Mouse (Mus musculus) hindbrain, embryonic 15.5 days (tissue): ENCODE results near the gene Pls1. TPM values are rescaled to one million over a fixed set of nuclear protein-coding genes. Genes with fewer than 3 reads are reported as not detected.

Source experiments
- ATAC-seq: fragments of 200-750 bp; cut with Nextera tagmentation; 2 replicates; pipeline ENCODE4 v1.8.0; 2017; ENCODE audit warnings: low read depth, moderate number of reproducible peaks, moderate TSS enrichment; ENCODE audit not compliant: low FRiP score
- H3K27ac ChIP-seq: fragments of 300-500 bp; sonication (generic); replicated peaks from 2 replicates; pipeline ENCODE4 v1.5.1; 2015; ENCODE audit warnings: mild to moderate bottlenecking, inconsistent platforms
- H3K27me3 ChIP-seq: fragments of 300-500 bp; sonication (generic); 2 replicates; pipeline ENCODE4 v1.6.1; 2015; ENCODE audit warnings: control low read depth, inconsistent platforms
- H3K36me3 ChIP-seq: fragments of 300-500 bp; sonication (generic); 2 replicates; pipeline ENCODE4 v1.6.1; 2015; ENCODE audit warnings: control low read depth, inconsistent platforms
- H3K4me1 ChIP-seq: fragments of 300-500 bp; sonication (generic); replicated peaks from 2 replicates; pipeline ENCODE4 v1.6.1; 2015; ENCODE audit warnings: control low read depth, inconsistent platforms
- H3K4me2 ChIP-seq: fragments of 300-500 bp; sonication (generic); 2 replicates; pipeline ENCODE4 v1.6.1; 2015; ENCODE audit warnings: moderate library complexity, mild to moderate bottlenecking, inconsistent platforms
- H3K4me3 ChIP-seq: fragments of 300-500 bp; sonication (generic); 2 replicates; pipeline ENCODE4 v1.5.1; 2015; ENCODE audit warnings: mild to moderate bottlenecking, inconsistent platforms
- H3K9ac ChIP-seq: fragments of 300-500 bp; sonication (generic); 2 replicates; pipeline ENCODE4 v1.6.1; 2015; ENCODE audit warnings: inconsistent platforms
- H3K9me3 ChIP-seq: fragments of 300-500 bp; sonication (generic); 2 replicates; pipeline ENCODE4 v1.6.1; 2016; ENCODE audit warnings: control low read depth, inconsistent platforms
- WGBS: fragments of 180-500 bp; shearing (Covaris S2); methylation state at CpG from one replicate; pipeline ENCODE4 v1.1.7; 2015; 5-methylcytosine and 5-hydroxymethylcytosine counted together
- polyA plus RNA-seq: library from polyadenylated mRNA; unstranded; fragments of >200 nt; fragmentation: Nextera tagmentation; extraction: Ambion mirVana; gene quantifications from 2 replicates; pipeline ENCODE4 v1.2.1, GENCODE M21; 2015

Gene Pls1
- 1.9 and 2.9 TPM in 2 replicates for polyA plus RNA-seq

DNA sequence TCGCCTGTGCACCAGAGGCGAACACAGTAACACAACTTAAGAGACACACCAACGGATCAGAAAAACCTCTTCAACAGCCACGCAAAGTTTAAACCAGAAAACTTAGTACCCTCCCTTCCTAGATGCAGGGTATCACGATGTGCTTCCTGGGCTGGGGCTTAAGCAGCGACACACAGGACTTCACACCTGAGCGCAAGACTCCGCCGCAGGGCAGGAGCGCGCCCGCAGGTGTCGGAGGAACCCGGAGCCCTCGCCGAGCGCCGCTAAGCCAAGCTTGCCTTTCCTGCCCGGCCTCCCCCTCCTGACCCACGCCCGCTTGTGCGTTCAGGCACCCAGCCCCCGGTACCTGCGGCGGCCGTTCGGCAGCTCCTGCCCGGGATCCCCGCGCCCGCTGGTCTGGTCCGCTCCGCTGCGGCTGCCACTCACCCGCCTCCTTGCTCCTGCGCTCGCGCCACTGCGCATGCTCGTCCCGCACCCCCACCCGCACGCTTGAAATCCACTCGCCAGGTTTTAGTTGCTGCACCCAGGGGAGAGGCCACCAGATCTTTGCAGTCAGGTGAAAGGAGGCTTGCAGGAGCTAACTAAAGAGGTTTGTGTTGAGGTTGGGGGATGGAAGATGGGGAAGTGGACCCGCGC is at the start of gene Pls1:
Pls1 (minus strand) TSS at position 487 of the 636 bp plus-strand sequence.
- Histone ChIP-seq H3K9me3 (no peaks in the 10 kb centered on the region), H3K9ac (peak within 1 kb of the TSS; percentile 57), H3K27me3 (peaks cover 14% of the 10 kb centered on the region), H3K4me1 (peaks cover 9% of the 10 kb centered on the region; the same call in 1 of the 2 replicates), H3K4me2 (peak within 1 kb of the TSS; percentile 93), H3K36me3 (no peaks in the 10 kb centered on the region), H3K27ac (no peak within 1 kb of the TSS), H3K4me3 (peak within 1 kb of the TSS; percentile 64)
- ATAC-seq: peak; percentile 95
- 1% methylated on average over 44 of the region's 46 CpGs for WGBS

DNA sequence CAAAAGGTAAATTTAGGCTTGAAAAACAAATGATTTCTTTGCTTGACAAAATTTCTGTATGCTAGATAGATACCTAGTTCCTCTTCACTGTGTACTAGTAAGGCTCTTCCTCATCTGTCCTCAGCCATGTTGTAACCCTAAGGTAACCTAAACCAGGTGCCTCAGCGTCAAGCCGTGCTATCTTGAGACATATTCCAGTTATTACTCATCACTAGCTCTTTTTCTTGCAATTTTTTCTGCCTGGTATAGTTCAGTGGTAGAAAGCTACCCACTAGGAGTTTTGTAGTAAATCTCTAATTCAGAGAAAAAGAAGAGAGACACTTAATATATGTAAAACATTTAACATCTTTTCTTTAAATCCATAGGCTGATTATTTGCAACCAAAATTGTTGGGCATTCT is 37.6 kb upstream of the Pls1 start:
- Histone ChIP-seq H3K4me2 (no peak overlapping the region), H3K4me3 (no peak overlapping the region), H3K36me3 (peaks cover 35% of the 10 kb centered on the region), H3K9ac (no peak overlapping the region), H3K27me3 (no peaks in the 10 kb centered on the region), H3K27ac (no peak overlapping the region), H3K9me3 (no peaks in the 10 kb centered on the region), H3K4me1 (no peaks in the 10 kb centered on the region)
- ATAC-seq: no peak
- 88% methylated on average over 2 of the region's 2 CpGs for WGBS

DNA sequence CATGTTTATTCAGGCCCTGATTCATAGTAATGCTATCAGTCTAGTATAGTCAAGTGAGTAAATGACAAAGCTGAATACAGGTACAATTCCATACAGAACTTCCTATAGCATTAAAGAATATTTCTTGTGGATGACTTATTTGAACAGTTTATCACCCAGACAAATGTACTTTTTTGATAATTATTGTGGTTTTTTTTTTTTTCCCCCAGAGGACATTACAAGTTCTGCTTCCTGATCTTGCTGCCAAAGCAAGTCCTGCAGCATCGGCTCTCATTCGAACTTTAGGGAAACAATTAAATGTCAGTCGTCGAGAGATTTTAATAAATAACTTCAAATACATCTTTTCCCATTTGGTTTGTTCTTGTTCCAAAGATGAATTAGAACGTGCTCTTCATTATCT is 33.1 kb upstream of the Pls1 start:
- 95% methylated on average over 5 of the region's 5 CpGs for WGBS
- Histone ChIP-seq H3K36me3 (peaks cover 26% of the 10 kb centered on the region), H3K27me3 (no peaks in the 10 kb centered on the region), H3K4me3 (no peak overlapping the region), H3K9me3 (no peaks in the 10 kb centered on the region), H3K4me2 (no peak overlapping the region), H3K9ac (no peak overlapping the region), H3K27ac (no peak overlapping the region), H3K4me1 (no peaks in the 10 kb centered on the region)
- ATAC-seq: no peak

DNA sequence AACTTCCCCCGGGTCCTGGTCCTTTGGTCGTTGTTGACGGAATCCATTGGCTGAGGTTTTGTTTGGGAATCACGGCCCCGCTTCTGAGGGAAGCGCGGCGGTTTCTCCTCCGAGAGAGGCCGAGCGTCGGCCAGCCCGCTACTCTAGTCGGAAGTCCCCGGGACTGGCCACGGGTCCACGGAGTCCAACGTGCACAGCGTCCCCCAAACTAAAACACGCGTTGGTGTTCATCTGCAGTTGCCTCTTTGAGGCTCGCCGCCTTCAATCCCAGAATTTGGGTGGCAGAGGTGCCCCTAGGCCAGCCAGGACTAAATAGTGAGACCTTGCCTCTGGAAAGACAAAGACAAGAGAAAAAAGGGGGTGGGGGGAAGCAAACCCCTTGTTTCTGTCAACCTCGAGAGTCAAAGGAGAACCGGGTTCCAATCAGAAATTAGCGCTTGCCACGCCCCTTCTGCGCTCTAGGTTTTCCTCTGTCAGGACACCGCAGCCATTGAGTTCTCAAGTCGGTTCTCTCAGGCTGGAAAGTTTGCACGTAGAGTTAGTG is 13.0 kb upstream of the Pls1 start:
- Histone ChIP-seq H3K9ac (peak overlapping the region; percentile 64), H3K4me2 (peak overlapping the region; percentile 66), H3K27me3 (no peaks in the 10 kb centered on the region), H3K27ac (peak overlapping the region; percentile 76), H3K4me3 (peak overlapping the region; percentile 75), H3K4me1 (peaks cover 9% of the 10 kb centered on the region; the same call in 1 of the 2 replicates), H3K9me3 (no peaks in the 10 kb centered on the region), H3K36me3 (no peaks in the 10 kb centered on the region)
- peak; percentile 52 for ATAC-seq
- WGBS: under 1% methylated on average over 31 of the region's 31 CpGs

DNA sequence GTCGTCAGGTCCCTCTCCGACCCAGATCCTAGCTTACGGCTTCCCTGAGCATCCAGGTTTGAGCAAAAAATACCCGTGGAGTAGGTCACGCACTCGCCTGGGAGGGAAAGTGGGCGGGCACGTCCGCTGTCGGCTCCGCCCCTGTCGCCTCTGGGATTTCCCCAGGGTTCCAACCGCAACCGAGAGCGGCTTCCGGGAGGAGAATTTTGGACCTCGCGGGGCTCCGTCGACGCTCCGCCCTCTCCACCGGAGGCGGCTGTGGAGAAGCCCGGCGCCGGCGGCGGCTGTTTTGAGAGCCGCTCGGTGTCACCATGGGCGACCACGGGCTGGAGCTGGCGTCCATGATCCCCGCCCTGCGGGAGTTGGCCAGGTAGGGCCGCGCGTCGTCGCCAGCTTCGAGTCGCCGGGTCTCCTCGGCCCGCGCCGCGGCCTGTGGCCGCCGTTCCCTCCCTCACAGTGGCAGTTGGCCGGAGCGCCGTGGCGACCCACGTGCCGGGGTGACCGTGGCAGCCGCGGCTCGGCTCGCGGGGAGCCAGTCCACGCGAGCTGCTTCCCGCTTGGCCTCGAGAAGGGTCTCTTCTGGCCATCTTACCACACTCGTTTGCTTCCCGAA is 12.4 kb upstream of the Pls1 start, which contains the start of gene Atr:
Atr (plus strand) TSS at position 184 of the 613 bp plus-strand sequence.
- no peaks in the 10 kb centered on the region for H3K9me3 ChIP-seq
- H3K27me3 ChIP-seq: no peaks in the 10 kb centered on the region
- H3K9ac ChIP-seq: peak within 1 kb of the TSS; percentile 64
- peak within 1 kb of the TSS; percentile 75 for H3K4me3 ChIP-seq
- peaks cover 9% of the 10 kb centered on the region; the same call in 1 of the 2 replicates for H3K4me1 ChIP-seq
- WGBS: under 1% methylated on average over 69 of the region's 69 CpGs
- ATAC-seq: peak; percentile 91
- peak within 1 kb of the TSS; percentile 76 for H3K27ac ChIP-seq
- no peaks in the 10 kb centered on the region for H3K36me3 ChIP-seq
- H3K4me2 ChIP-seq: peak within 1 kb of the TSS; percentile 66

DNA sequence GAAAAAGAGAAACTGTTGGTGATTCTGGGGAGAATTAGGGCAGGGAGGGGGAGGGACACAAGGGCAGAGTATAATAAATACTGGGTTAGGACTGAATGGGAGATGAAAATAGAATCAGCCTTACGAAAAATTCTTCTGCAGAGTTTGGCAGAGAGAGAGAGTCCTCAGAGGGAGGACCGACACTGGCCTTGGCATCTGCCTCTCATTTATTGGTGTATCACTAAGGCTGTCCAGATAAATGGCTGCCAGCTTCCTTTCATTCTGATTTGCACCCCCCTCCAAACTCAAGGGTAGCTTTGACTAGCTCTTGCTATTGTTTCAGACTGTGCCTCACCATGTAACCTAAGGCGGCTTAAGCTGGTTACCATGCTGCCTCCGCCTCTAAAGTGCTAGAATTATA is 10.9 kb upstream of the Pls1 start:
- H3K9me3 ChIP-seq: no peaks in the 10 kb centered on the region
- no peak overlapping the region for H3K4me2 ChIP-seq
- no peak overlapping the region for H3K4me3 ChIP-seq
- H3K27ac ChIP-seq: no peak overlapping the region
- H3K27me3 ChIP-seq: no peaks in the 10 kb centered on the region
- no peaks in the 10 kb centered on the region for H3K36me3 ChIP-seq
- 94% methylated on average over 4 of the region's 4 CpGs for WGBS
- no peak overlapping the region for H3K9ac ChIP-seq
- H3K4me1 ChIP-seq: peaks cover 9% of the 10 kb centered on the region; the same call in 1 of the 2 replicates
- ATAC-seq: no peak

DNA sequence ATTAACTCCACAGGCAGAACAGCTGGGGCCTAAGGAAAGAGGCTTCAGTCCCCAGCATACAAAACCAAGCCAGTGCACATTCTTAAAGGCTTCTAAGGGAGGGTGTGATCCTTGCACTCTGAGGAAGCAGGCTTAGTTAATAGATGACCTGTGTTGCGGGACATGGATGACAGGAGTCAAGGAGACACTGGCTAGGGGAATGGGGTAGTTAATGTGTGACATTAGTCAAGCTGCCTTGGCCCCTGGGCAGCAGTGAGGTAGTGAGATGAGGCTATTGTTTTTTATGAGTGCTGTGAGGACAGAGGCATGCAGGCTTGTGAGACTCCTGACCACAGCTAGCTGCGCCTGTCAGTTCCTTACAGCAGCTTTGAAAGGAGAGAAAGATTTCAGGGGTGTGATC is 9.8 kb upstream of the Pls1 start:
- Histone ChIP-seq H3K9me3 (no peaks in the 10 kb centered on the region), H3K36me3 (no peaks in the 10 kb centered on the region), H3K27ac (no peak overlapping the region), H3K4me3 (no peak overlapping the region), H3K4me1 (peaks cover 9% of the 10 kb centered on the region; the same call in 1 of the 2 replicates), H3K27me3 (no peaks in the 10 kb centered on the region), H3K4me2 (no peak overlapping the region), H3K9ac (no peak overlapping the region)
- ATAC-seq: no peak
- 61% methylated on average over 2 of the region's 2 CpGs for WGBS

DNA sequence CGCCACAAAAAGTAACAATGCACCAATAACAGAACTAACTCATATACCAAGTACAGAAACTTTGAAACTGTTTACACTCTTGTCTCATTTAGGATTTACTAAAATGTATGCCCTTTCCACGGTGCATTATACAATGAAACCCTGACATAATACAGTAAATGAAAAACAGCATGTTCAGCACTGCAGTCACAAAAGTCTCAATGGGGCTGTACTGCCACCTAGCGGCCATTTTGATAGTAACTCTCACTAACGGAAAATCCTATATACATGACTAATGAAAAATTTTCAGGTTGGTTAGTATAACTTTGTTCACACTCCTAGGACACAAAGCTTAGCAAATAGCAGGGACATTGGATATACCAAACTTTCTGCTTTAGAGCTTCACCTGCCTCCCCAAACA is 7.8 kb upstream of the Pls1 start:
- H3K9me3 ChIP-seq: no peaks in the 10 kb centered on the region

DNA sequence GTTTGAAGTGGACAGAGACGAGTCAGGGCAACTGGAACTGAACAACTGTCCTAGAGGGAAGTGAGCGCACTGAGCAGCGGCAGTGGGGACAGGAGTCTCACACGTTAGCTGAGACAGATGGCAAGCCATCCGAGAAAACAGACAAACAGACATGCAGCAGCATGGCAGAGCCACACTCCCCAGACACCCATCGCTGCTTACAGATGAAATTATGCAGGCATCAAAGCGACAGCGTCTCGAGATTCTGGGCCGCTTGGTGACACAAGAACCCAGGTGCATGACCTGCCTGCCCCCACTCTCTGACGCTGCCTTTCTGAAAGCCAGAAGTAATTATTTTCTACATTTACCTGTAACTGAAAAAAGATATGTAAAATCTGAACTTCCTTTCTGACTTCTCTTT is 6.6 kb upstream of the Pls1 start:
- H3K4me1 ChIP-seq: no peaks in the 10 kb centered on the region
- no peak overlapping the region for H3K9ac ChIP-seq
- H3K36me3 ChIP-seq: no peaks in the 10 kb centered on the region
- WGBS: 62% methylated on average over 11 of the region's 11 CpGs
- no peak overlapping the region for H3K4me3 ChIP-seq
- H3K4me2 ChIP-seq: no peak overlapping the region
- no peaks in the 10 kb centered on the region for H3K27me3 ChIP-seq
- no peak overlapping the region for H3K27ac ChIP-seq
- H3K9me3 ChIP-seq: no peaks in the 10 kb centered on the region
- ATAC-seq: no peak

More for the DNA sequence above, 7.8 kb upstream of the Pls1 start:
- no peaks in the 10 kb centered on the region for H3K27me3 ChIP-seq
- H3K27ac ChIP-seq: no peak overlapping the region
- ATAC-seq: peak; percentile 27
- H3K9ac ChIP-seq: no peak overlapping the region
- H3K36me3 ChIP-seq: no peaks in the 10 kb centered on the region
- H3K4me2 ChIP-seq: no peak overlapping the region
- no peak overlapping the region for H3K4me3 ChIP-seq
- 20% methylated on average over 4 of the region's 4 CpGs for WGBS
- 0 out of 2 replicates have a peak, but pooled peaks cover 4% of the 10 kb centered on the region for H3K4me1 ChIP-seq

DNA sequence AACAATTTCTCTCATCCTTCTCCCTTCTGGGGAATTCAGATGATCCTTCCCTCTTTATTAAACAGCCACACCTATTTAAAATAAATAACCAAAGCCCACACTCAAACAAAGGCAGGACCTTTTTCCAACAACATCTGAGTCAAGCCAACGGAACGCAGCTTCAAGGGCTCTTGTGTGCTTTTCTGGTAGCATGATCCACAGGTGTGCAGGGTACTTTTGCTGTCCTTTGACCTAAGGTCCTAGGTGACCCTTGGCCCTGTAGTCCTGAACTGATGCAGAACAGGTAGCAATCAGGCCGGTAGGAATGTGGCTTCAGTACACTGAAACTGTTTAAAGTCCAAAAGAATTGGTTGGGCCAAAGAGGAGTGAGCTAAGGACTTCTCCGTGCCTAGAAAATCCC is 600 bp upstream of the Pls1 start:
- peak overlapping the region; percentile 64 for H3K4me3 ChIP-seq
- H3K27me3 ChIP-seq: peaks cover 14% of the 10 kb centered on the region
- no peaks in the 10 kb centered on the region for H3K9me3 ChIP-seq
- peak overlapping the region; percentile 93 for H3K4me2 ChIP-seq
- peak overlapping the region; percentile 57; the same call in 1 of the 2 replicates for H3K9ac ChIP-seq
- H3K27ac ChIP-seq: no peak overlapping the region
- 80% methylated on average over 4 of the region's 4 CpGs for WGBS
- no peak for ATAC-seq
- H3K4me1 ChIP-seq: peaks cover 9% of the 10 kb centered on the region; the same call in 1 of the 2 replicates
- no peaks in the 10 kb centered on the region for H3K36me3 ChIP-seq

DNA sequence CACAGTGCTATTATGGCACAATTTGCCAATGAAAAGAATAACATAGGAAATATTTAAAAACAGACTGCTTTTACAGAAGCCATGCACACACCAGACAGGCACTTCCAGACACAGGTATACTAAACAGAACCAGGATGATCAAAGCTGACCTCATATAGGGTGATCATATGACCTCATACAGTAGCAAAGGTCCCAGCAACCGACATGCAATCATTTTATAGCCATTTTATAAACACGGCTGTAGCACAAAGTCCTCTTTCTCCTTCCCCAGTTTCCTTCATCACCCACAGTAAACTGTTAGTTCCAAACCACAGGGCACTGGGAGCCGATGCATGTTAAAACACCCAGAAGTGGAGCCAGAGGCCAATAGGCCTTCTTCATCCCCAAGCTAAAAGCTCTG is 5.7 kb downstream of the Pls1 start:
- no peaks in the 10 kb centered on the region for H3K36me3 ChIP-seq
- H3K4me2 ChIP-seq: no peak overlapping the region
- no peak for ATAC-seq
- no peak overlapping the region for H3K9ac ChIP-seq
- H3K4me1 ChIP-seq: 0 out of 2 replicates have a peak, but pooled peaks cover 2% of the 10 kb centered on the region
- 91% methylated on average over 3 of the region's 3 CpGs for WGBS
- no peak overlapping the region for H3K27ac ChIP-seq
- H3K4me3 ChIP-seq: no peak overlapping the region
- peaks cover 14% of the 10 kb centered on the region for H3K27me3 ChIP-seq
- H3K9me3 ChIP-seq: no peaks in the 10 kb centered on the region

DNA sequence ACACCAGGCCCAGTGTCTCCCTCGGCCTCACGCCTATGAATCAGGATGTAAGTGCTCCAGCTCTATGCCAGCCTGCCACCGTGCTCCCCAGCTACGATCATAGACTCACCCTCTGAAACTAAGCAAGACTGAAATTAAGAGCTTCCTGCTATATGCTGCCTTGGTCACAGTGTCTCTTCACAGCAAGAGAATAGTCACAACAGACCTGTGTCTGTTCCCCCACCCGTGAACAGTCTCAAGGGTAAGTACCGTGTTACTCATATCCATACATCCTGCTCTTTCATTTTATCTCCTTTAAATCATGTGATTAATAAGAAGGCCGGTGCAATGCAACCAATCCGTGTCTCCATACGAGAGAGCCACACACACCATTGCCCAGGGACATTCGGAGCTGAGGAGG is 9.4 kb downstream of the Pls1 start:
- Histone ChIP-seq H3K36me3 (no peaks in the 10 kb centered on the region), H3K4me1 (no peaks in the 10 kb centered on the region), H3K4me2 (no peak overlapping the region), H3K9ac (no peak overlapping the region), H3K27me3 (no peaks in the 10 kb centered on the region), H3K9me3 (no peaks in the 10 kb centered on the region), H3K4me3 (no peak overlapping the region), H3K27ac (no peak overlapping the region)
- ATAC-seq: no peak
- WGBS: 95% methylated on average over 10 of the region's 10 CpGs
